17 mouse cellular contexts compared by ENCODE assay signal in genomic region chr17:28618775-28619174, GRCm38 (mm10). TPM values are rescaled to one million over a fixed set of nuclear protein-coding genes. Genes with fewer than 3 reads are reported as not detected.
"Had no signal": no experiment of that assay in that cellular context is flagged by ENCODE, and none has a peak within 500 bp of the region (broad histone marks: within the 10 kb centered on the region; RNA-seq: fewer than 3 reads in every experiment).

No protein-coding gene starts in this region.

- DNase-seq: kidney, adult 11 months; kidney, adult 9 months; kidney, postnatal 36 days; left cerebral cortex, postnatal 4 days; lung, postnatal 14 days; right cerebral cortex, postnatal 14 days; thymus, postnatal 4 days had no signal

- H3K4me3 ChIP-seq: layer of hippocampus, adult 2 months; limb, embryonic 13.5 days; lung, embryonic 15.5 days had no signal

- H3K27ac ChIP-seq: kidney, postnatal 0 days; layer of hippocampus, adult 2 months; limb, embryonic 13.5 days; lung, embryonic 15.5 days; macrophage had no signal

- H3K4me2 ChIP-seq: limb, embryonic 13.5 days; lung, embryonic 15.5 days; midbrain, embryonic 11.5 days had no signal

- H3K27me3 ChIP-seq: limb, embryonic 13.5 days; lung, embryonic 15.5 days; megakaryocyte, embryonic 14.5 days had no signal

- H3K9ac ChIP-seq: limb, embryonic 13.5 days; lung, embryonic 15.5 days had no signal

- H3K9me3 ChIP-seq: limb, embryonic 13.5 days; lung, embryonic 15.5 days; megakaryocyte, embryonic 14.5 days had no signal

RNA-seq across cellular contexts. Expression of gene Lhfpl5, which starts 43.3 kb away (rescaled TPM):
- polyA plus RNA-seq: kidney, postnatal 0 days; macrophage had no signal

RNA-seq across cellular contexts. Expression of gene Clps, which starts 58.2 kb away (rescaled TPM):
- total RNA-seq: layer of hippocampus, adult 2 months; layer of hippocampus, postnatal 10 days; left cerebral cortex, postnatal 4 days; midbrain, postnatal 0 days had no signal
- polyA plus RNA-seq: kidney, postnatal 0 days; macrophage; midbrain, embryonic 11.5 days; midbrain, postnatal 0 days; neural tube, embryonic 14.5 days had no signal
